Mouse (Mus musculus): ENCODE results near the gene Amigo2.

Amigo2 gene

GRCm38 (mm10) chr15:97246911-97247790, at the start of gene Amigo2, which contains the start of gene Pced1b:
Gene Amigo2, minus strand, starts transcription at chr15:97247287.
Gene Pced1b, plus strand, starts transcription at chr15:97247107.
- DNase-seq (ENCODE audit: low spot score), result peak; percentile 49

DNA sequence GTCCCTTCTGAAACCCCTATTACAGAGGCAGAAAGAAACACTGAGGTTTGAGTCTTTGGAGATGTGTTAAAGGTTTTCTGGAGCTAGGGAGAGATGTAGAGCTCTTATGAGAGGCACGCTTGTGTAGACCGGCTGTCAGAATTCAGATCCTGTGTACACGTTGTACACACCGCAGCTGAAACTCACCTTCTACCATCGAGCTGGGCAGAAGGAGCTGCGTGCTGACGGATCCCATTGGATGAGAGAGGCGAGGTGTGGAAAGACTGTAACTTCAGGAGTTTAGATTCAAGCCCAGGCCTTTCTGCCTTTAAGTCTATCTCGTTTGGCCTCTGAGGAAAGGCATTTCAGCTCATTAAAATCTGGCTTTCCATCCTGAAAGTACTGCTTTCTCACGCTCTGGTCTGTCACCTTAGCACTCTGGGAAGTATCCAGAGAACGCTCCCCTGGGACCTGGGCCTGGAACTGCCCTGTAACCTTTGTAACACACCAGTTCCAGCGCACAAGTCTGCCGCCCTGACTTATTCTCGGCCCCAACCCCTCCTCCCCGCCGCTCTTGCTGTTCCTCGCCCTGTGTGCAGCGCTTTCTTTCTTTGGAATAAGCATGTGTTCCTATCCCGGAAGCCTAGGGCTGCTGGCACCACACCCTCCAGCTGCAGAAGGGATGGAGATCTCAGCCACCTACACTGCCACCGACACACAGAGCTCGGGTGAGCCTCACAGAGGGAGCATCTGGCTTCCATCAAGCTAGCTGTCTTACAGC, 44.4 kb upstream of the Amigo2 start:
- DNase-seq (ENCODE audit: low spot score), result no peak

- DNase-seq (ENCODE audit: low spot score), result no peak
Observed at GRCm38 (mm10) chr15:97290351-97290750, 43.3 kb upstream of the Amigo2 start.

DNA sequence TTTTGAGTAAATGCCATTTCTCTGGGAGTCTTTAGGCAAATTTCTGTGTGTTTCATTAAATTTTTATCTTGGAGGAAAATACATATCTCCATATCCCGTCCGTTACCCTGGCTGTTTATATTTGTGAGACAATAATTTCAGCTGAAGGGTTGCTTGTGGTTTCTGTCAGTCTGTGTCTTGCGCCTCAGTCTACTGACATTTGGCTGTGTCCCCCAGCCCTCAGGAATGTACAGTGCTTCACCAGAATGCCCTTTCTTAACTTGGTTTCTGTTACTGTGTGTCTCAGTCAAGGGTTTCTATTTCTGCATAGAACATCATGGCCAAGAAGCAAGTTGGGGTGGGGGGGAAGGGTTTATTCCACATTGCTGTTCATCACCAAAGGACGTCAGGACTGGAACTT, 42.1 kb upstream of the Amigo2 start:
- DNase-seq (ENCODE audit: low spot score), result no peak

DNA sequence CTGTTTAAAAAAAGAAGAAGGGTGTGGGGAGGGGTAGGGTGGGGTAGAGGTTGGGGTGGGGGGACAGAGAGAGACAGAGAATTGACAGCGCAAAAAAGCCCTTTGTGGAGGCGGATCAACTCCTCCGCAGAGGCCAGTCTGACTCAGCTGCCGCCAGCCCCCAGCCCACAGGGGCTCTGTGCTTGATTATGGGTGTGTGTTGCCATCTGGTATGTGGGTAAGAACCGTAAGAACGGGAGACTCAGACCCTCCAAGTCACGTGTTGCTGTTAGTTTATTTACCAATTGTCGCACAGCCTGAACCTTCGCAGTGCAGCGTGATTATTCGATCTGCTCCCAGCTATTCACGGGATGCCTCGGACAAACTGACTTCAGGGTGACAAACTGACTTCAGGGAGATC, 41.6 kb upstream of the Amigo2 start:
- DNase-seq (ENCODE audit: low spot score), result no peak

- no peak for DNase-seq (ENCODE audit: low spot score)
Observed at GRCm38 (mm10) chr15:97287436-97288143, 40.5 kb upstream of the Amigo2 start.

- DNase-seq (ENCODE audit: low spot score), result no peak
Observed at GRCm38 (mm10) chr15:97286731-97287130, 39.6 kb upstream of the Amigo2 start.

DNA sequence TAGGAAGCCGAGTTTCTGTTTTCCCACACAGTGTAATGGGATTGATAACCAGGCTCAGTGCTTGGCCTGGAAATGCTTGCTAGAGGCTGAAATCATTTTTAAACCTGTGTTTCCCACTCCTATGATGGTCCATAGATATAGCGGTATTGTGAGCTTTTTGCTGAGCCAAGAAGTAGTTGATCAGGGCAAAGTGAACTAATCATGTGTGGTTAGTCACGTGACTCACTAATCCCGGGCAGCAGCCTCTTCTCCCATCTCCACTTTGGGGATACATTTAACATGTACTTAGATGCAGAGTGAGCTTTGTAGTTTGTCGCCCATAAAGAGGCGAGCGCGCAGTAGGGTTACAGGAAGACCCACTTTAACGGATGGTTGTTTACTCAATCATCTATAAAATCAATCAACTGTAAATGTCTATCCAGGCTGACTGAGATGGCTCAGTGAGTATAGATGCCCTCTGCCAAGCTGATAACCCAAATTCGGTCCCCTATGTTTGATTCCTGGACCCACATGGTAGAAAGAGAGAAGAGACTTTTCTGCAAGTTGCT, 38.7 kb upstream of the Amigo2 start:
- DNase-seq (ENCODE audit: low spot score), result no peak

DNA sequence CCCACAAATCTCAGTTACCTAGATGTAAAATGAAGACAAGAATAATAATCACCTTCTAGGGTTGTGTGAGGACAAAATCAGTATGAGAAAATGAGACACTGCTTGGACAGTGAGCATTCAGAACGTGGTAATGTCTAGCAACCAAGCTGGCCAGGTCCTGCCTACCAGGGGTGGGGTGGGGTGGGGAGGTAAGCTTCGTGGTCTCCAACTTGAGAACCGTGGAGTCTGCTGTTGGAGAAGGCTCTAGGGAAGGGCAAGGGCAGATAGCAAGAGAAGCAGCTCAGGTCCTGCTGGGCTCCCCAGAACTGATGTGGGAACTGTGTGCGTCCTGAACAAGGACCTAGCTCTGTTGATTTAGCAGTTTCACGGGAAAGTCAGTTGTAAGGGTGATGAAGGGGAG, 37.1 kb upstream of the Amigo2 start:
- DNase-seq (ENCODE audit: low spot score), result no peak

GRCm38 (mm10) chr15:97282572-97282881, 35.4 kb upstream of the Amigo2 start:
- no peak for DNase-seq (ENCODE audit: low spot score)

DNA sequence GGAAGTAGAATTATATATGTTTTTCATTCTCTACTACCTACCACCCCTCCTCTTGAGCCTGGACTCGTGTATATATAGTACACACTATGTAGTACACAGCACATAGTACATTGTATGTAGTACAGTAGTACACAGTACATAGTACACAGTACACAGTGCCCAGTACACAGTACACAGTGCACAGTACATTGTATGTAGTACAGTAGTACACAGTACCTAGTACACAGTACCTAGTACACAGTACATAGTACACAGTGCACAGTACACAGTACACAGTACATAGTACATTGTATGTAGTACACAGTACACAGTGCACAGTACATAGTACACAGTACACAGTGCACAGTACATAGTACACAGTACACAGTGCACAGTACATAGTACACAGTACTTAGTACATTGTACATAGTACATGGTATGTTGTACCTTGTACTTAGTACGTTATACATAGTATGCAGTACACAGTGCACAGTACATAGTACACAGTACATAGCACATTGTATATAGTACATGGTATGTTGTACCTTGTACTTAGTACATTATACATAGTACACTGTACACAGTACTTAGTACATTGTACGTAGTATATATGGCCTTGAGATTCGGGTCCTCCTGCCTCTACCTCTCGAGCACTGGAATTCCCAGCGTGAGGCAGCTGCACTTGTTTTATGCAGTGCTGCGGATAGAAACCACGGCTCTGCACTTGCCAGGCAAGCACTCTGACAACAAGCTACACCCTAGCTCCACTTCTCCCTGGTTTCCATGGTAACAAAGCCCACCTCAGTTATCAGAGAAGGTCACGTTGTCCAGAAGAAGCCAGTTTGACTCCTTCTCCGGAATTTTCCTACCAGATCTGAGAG, 34.9 kb upstream of the Amigo2 start:
- no peak for DNase-seq (ENCODE audit: low spot score)

- no peak for DNase-seq (ENCODE audit: low spot score)
Observed at GRCm38 (mm10) chr15:97280776-97281175, 33.7 kb upstream of the Amigo2 start.

DNA sequence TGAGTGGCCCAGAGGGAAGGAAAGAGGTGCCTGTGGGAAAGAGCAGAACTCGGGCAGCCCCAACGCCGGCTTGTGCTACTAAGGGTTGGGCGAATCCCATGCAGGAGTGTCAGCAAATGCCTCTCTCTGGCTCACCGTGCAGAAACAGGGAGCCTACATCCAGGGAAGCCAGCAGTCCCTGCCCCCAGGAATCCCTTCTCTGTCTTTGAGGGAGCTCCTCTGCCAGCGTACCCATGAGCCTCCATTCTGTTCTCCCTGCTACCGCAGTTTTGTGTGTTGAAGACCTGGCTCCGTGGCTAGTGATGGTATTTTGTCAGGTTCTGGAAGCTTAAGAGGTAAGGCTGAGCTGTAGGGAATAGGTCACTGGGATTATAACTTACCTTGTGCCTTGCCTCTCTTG, 33.0 kb upstream of the Amigo2 start:
- DNase-seq (ENCODE audit: low spot score), result no peak

DNA sequence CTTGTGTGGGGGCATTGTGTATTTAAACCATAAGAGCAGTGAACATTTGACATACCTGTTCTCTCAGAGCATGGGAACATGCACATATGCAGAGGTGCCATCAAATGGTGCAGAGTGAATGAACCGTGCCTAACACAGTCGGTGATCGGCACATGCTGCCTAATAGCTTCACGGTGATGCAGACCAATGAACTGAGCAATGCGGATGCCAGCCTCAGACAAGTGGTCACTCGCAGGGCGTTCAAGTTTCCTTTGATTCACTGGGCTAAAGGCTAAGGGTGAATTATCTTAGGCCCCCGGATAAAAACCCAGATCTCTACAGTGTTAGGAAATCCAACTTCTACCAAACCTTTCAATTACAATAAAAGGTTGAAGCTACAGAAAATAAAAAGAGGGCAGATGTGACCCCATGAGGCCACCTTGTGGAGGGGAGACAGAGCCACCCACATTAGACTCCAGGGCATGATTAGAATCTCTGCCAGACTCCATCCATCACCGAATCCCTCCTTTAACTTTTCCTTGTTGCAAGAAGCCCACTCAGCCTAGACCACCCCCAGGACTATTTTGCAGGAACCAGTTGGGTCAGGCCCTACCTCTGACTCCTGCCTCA, 31.4 kb upstream of the Amigo2 start:
- DNase-seq (ENCODE audit: low spot score), result no peak

DNA sequence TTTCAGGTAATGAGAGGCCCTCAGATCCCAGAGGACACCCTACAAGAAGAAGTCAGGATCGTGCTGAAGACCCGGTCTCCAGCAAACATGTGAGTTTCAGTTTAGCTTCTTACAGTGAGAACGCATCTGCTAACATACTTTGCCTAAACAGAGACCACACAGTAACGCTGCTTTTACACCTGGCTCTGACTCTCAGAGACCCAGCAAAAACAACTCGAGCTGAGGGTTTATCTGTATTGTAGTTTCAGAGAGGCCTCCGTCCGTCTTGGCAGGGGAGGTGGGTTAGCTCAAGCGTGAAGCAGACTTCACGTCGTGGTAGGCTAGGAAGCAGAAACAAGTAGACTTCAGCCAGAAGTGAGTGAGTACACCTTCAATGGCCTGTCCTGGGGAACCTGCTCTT, 30.2 kb upstream of the Amigo2 start:
- DNase-seq (ENCODE audit: low spot score), result no peak

DNA sequence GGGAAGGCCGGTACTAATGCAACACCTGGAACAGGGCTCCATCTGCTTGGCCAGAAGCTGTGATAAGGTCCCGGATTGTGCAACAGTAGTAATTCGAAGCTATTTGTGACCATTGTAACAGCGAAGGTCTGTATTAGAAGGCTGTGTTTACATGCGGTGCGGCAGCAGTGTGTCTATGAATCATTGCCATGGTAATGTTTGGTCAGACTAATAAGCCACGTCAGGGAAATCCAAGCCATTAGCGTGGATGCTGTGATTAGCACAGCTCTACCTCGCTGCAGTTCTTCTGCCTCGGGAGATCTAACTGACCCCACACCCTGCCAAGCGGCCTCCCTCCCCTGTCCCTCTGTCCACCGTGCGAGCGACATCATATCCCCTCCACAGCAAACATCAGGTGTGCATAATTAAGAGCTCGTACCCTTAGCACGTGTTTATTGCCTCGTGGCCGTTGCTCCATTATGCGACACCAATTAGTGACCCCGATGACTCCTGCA, 29.6 kb upstream of the Amigo2 start:
- no peak for DNase-seq (ENCODE audit: low spot score)

GRCm38 (mm10) chr15:97275626-97276395, 28.7 kb upstream of the Amigo2 start:
- no peak for DNase-seq (ENCODE audit: low spot score)

GRCm38 (mm10) chr15:97272831-97273230, 25.7 kb upstream of the Amigo2 start:
- DNase-seq (ENCODE audit: low spot score), result no peak

DNA sequence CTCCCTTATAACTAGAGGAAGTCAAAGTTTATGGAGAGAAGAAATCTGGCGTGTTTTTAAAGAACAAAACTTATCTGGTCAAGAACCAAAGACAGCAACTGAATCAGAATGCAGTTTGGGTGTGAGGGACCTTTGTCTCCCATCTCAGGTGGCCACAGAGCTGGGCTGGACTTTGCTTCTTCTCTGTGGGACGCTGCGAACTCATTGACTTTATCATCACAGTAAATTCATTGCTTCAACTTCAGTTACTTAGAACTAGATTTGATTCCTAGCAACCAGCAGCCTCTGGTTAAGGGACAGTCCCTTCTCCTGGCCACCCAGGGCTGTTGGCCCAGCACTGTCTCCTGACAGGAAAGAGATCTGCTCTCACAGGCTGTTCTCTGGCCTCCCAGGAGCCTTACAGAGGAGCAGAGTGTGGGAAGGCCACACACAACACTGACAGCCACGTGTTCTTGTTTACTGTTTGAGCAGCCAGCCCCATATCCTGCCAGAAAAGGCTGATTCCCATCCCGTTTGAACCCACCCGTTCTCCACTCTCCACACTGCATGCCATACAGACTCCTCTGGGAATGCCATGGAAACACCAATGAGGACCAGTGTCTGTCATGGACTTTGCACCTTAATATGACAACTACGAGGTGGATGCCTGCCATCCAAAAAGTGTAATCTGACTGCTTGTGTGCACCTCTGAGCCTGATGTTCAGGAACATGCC, 25.1 kb upstream of the Amigo2 start:
- no peak for DNase-seq (ENCODE audit: low spot score)

Data from T-cell, adult 2 months (primary cell).